Mouse (Mus musculus) urinary bladder, postnatal 4 days (tissue): ENCODE data around the gene Madcam1.
"Not testable (repeated sequence)": the region's sequence is repeated elsewhere in the genome, so short reads cannot be mapped to it uniquely, and the experiment has no call there.

Experiments used
- DNase-seq, 2 experiments: peaks; one replicate each; pipeline ENCODE4 v3.0.0; 2021 to 2022; ENCODE audit warnings: low spot score in 2 of 2

The Madcam1 gene

GRCm38 (mm10) chr10:79688720-79689119, 24.4 kb downstream of the Madcam1 start, which contains the start of gene Gzmm:
Gene Gzmm (plus strand): TSS chr10:79689020.
- no peak for DNase-seq

DNA sequence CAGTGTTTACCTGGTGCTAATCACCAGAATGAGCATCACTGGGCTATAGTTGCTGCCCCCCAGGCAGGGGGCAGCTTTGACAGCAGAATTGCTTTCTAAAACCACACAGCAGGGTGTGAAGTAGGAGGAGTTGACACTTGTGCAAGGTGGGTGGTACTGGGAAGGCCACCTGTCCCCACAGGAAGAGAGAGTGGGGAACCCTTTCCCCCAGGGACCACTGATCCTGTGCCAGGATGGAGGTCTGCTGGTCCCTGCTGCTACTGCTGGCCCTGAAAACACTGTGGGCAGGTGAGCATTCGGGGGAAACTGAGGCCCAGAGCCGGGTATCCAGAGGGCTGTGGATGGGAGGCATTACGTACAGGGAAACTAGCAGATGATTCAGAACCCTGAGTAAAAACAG, 24.8 kb downstream of the Madcam1 start:
- DNase-seq: no peak

DNA sequence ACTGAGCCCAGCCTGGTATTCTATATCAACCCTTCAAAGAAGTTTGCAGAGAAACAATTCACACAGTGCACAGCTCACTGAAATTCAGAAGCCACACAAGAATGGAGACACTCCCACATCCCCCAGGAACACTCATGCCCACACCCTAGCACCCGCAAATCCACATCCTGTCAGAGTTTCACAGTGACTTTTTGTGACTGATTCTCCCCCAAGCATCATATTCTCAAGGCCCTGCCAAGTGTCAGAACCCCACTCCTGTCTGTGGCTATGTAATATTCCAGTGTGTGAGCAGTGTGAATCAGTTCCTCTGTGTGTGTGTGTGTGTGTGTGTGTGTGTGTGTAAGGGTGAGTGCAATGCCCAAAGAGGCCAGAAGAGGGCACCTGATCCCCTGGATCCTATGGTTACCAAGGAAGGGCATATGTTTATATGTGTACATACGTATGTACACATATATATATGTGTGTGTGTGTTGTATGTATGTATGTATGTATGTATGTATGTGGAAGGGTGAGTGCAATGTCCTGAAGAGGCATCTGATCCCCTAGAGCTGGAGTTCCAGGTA, 27.7 kb downstream of the Madcam1 start:
- no peak for DNase-seq

- DNase-seq: no peak
These were observed 29.4 kb downstream of the Madcam1 start for GRCm38 (mm10) chr10:79693580-79694378.

DNA sequence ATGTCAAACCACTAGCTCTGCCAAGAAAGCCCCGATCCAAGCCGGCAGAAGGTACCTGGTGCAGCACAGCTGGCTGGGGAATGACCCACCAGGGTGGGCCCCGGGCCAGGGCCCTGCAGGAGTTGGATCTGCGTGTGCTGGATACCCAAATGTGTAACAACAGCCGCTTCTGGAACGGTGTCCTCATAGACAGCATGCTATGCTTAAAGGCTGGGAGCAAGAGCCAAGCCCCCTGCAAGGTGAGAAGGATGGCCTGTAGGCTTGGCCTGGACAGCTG, 30.0 kb downstream of the Madcam1 start:
- DNase-seq: no peak

DNA sequence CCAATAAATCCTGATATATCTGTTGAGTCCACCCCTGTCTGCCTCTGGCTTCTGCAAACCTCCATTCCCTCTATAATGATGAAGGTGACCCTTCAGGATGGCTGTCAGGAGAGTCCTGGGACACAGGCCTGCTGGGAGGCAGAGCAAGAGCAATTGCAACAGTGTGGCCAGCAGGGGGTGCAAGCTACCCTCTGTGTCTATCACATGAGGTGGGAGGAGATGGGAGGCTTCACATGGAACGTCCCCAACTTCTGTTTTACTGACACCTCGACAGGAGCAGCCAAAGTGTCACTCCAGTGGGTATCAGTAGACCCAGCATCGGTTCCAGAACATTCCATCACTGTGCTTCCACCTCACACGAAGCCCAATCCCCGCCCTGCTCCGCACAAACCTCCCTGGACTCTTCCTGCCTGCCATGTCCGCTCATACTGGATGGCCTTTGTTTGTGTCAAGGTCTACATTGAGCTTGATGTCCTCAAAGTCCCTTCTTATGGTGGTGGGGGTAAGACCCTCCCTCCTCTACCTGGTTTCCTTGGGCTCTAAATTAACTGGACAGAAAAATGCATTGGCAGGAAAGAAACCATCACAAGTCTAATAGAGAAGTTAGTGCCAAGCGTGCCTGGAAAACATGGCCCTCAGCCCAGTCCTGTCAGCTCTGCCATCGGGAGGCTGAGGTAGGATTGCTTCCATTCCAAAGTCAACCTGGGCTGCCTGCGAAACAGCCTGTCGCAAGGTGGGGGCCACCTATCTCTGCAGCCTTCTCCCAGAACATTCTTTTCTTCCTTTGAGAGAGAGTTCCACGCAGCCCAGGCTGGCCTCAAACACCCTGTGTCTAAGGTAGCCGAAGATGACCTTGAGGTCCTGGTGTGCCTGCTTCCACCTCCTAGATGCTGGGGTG, 31.1 kb downstream of the Madcam1 start:
- DNase-seq: peak; percentile 63 to 77

- DNase-seq: no peak
These were observed 31.8 kb downstream of the Madcam1 start for GRCm38 (mm10) chr10:79696129-79696651.

GRCm38 (mm10) chr10:79697916-79698315, 33.6 kb downstream of the Madcam1 start:
- no peak for DNase-seq

DNA sequence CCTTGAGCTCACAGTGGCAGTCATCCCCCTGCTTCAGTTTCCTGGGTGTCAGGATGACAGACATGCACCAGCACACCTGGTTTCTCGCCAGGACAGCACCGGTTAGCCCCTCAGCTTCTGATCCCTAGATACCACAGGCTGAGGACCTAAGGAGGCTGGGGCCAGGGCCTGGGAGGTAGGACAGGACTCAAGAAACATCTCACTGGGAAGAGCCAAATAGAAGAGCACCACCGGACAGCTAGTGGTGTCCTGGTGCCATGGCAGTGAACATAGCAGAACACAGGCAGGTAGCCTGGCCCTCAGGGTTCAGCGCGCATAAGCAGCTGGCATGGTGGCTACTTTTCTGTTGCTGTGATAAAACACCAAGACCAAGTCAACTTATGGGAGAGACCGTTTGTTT, 34.1 kb downstream of the Madcam1 start:
- DNase-seq: no peak

- DNase-seq: no peak
These were observed 36.3 kb downstream of the Madcam1 start for GRCm38 (mm10) chr10:79700676-79701075.

- DNase-seq: no peak
These were observed 37.2 kb downstream of the Madcam1 start for GRCm38 (mm10) chr10:79701443-79702129.

DNA sequence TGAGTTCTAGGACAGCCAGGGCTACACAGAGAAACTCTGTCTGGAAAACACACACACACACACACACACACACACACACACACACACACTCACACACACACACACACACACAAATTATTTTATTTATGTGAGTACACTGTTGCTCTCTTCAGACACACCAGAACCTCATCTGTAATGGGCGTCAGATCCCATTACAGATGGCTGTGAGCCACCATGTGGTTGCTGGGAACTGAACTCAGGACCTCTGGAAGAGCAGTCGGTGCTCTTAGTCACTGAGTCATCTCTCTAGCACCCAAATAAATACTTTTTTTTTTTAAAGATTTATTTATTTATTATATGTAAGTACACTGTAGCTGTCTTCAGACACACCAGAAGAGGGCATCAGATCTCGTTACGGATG, 38.6 kb downstream of the Madcam1 start:
- DNase-seq: not testable (repeated sequence)

GRCm38 (mm10) chr10:79703541-79703940, 39.2 kb downstream of the Madcam1 start:
- no peak for DNase-seq

DNA sequence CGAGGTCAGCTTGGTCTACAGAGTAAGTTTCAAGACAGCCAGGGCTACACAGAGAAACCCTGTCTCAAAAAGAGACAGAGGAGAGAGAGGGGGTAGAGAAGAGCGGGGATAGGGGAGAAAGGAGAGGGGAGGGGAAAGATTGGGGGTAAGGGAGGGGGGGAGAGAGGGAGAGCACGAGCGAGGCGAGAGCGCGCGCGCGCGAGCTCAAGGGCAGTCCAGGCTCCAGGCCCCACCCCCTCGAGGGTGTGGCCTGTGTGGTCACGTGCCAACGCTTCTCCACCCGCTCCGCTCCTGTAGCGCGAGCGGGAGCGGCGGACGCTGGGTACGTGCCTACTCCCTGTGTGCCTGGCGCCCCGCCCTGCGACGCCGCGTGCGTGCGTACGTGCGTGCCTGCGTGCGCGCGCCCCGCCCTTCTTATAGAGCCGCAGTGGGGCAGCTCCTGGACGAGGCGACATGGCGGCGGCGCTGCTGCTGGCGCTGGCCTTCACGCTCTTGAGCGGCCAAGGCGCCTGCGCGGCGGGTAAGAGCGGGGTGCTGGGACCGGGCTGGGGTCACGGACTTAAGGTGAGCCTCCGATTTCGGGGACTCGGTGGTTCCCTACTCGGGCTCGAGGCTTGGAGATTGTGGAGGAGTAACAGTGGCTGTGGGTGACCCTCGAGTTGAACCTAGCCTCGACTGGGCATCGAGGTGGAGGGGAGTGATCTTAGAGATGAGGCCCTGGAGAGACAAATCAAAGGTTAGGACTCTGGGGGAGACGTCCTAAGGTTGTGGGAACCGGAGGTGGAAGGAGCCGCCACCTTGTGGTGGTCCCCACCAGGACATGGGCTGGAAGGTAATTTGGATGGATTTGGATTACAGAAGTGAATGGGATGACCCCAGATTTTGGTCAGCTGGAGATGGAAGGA, 40.0 kb downstream of the Madcam1 start, which contains the start of gene Bsg:
TSS of gene Bsg (plus strand) at position 427 of the 905 bp plus-strand sequence.
- DNase-seq: peak; percentile 98 to 99

DNA sequence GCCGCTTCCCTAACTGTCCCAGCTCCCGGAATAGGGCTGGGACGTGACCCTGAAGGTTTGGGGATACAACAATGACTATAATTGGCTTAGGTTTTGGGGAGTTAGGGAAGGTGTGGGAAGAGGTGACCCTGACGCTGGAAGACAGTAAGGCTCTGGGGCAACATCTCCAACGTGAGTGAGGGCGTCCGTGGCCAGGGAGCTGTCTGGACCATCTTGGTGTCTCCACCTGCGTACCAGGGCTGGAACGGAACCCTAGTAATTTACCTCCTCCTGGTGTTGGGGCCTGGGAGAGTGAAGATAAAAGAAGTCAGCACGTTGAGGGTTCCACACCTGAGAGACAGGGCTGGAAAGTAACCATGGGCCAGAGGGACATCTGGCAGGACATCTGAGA, 40.6 kb downstream of the Madcam1 start:
- DNase-seq: no peak

DNA sequence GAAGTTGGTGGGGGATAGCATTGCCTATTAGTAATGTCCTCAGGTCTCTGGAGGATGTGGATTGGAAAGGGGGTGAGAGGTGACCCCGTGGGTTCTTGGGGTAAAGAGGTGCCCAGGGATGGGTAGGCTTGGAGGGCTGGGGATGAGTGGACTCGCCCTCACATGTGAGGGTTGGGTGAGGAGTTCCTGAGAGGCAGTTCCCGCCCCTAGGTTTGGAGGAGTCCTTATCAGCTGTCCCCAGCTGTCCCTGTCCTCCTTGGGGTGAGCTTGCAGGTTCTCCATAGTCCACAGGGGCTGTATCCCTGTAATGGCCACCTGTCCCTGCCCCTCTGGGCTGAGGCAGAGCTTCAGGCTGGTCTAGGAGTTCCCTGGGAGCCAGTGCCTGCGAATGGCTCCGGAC, 41.6 kb downstream of the Madcam1 start:
- DNase-seq: no peak

DNA sequence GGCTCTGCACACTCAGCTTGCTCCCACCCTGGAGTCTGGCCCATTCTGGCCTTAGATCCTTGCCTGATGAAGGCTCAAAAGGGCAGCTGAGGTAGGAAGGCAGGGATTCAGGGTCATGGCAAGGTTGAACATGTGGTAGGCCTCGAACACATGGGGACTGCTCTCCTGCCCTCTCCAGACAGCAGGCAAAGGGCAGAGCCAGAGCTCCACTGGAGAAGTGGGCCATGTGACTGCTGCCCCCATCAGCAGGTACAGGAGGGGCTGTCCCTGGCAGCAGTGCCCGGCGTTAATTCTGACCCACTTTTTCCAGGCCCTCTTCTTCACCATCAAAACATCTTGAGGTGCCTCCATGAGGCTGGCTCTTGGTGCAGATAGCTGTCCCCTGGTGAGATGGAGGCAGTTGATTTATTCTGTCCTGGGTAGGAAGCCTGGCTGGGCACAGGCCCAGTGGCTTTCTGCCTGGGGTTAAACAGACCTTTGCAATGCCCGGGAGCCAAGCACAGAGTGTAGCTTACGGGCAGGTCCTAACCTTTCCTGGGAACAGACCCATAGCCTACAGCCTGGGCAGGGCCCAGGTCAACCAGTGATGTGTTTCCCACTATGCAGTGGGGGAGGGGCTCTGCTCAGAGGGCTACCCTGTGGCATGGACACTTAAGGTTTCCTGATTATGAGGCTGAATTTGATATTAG, 42.2 kb downstream of the Madcam1 start:
- DNase-seq: no peak

DNA sequence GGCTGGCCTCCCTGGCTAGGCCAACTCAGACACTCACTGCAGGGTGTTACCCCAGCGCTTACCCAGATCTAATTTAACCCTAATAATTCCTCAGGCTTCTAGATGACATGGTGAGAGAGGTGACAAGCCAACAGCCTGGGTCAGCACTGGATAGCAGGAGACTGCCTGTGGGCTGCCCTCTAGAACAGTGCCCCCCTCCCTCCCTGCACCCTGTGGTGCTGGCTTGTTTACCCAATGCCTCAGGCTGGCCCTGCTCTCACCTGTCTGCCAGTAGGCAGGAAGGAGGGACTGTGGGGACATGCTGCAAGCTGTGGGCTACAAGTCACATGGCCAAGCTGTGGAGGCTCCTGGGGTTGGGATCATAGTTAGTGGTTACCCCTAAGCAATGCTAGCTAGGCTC, 42.8 kb downstream of the Madcam1 start:
- no peak for DNase-seq

DNA sequence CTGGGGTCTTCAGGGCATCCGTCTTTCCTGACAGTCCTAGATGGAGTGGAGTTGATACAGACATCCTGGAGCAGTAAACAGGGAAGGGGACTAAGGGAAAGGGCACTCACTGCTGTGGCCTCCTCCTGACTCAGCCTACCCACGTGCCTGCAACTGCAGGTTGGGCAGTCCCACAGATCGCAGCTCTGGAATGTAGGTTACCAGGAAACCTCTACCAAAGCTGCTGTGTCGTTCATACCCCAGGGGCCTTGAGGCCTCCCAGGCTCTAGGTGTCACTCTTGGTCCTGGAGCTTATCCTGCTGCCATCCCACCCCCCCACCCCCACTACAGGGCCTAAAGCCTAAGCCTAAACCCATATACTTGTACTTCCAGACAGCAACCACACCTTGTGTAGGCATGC, 43.4 kb downstream of the Madcam1 start:
- DNase-seq: no peak

GRCm38 (mm10) chr10:79708668-79709067, 44.3 kb downstream of the Madcam1 start:
- DNase-seq: no peak
